Mouse (Mus musculus) forebrain, embryonic 12.5 days (tissue): ENCODE measurements at regions not wholly inside any gene's neighbourhood (a gene's known extent, or its start where the extent isn't known, plus 50 kb on each side); places are given as distances from the start of the nearest gene placed in this dataset.

ENCODE experiments used
- ATAC-seq: fragments of 200-750 bp; cut with Nextera tagmentation; 2 replicates; pipeline ENCODE4 v1.8.0; 2017; ENCODE audit warnings: moderate TSS enrichment; ENCODE audit not compliant: low FRiP score
- H3K27ac ChIP-seq: fragments of 300-500 bp; sonication (generic); 2 replicates; pipeline ENCODE4 v1.5.1; 2016; ENCODE audit warnings: mild to moderate bottlenecking
- H3K27me3 ChIP-seq: fragments of 300-500 bp; sonication (generic); 2 replicates; pipeline ENCODE4 v1.6.1; 2016; ENCODE audit warnings: mild to moderate bottlenecking
- H3K36me3 ChIP-seq: fragments of 300-500 bp; sonication (generic); replicated peaks from 2 replicates; pipeline ENCODE4 v1.6.1; 2016; ENCODE audit warnings: mild to moderate bottlenecking
- H3K4me1 ChIP-seq: fragments of 300-500 bp; sonication (generic); 2 replicates; pipeline ENCODE4 v1.6.1; 2016
- H3K4me2 ChIP-seq: fragments of 300-500 bp; sonication (generic); 2 replicates; pipeline ENCODE4 v1.6.1; 2016; ENCODE audit warnings: mild to moderate bottlenecking, moderate library complexity
- H3K4me3 ChIP-seq: fragments of 300-500 bp; sonication (generic); replicated peaks from 2 replicates; pipeline ENCODE4 v1.5.1; 2016; ENCODE audit warnings: mild to moderate bottlenecking
- H3K9ac ChIP-seq: fragments of 300-500 bp; sonication (generic); 2 replicates; pipeline ENCODE4 v1.6.1; 2016; ENCODE audit warnings: mild to moderate bottlenecking
- H3K9me3 ChIP-seq: fragments of 300-500 bp; sonication (generic); 2 replicates; pipeline ENCODE4 v1.6.1; 2016
- WGBS: fragments of 180-500 bp; shearing (Covaris S2); methylation state at CpG from one replicate; pipeline ENCODE4 v1.1.7; 2016; 5-methylcytosine and 5-hydroxymethylcytosine counted together

DNA sequence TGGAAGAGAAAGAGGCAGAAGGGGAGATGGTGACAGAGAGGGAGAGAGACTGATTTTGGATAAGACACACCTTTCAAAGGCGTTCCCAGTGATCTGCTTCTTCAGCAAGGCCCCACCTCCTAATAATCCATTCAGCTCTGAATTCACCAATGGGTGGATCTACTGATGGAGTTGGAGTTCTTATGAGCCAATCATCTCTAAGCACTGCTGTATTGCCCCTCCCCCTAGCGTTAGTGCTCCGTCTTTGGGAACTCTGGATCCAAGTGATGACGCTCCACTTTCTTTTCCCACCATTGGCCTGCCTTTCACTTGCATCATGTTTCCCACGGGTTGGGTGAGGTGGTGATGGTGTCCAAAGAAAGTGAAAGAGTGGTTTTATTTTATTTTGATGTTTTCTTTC is 87.7 kb upstream of the Lsm14a start:
- Histone ChIP-seq H3K9me3 (no peaks in the 10 kb centered on the region), H3K27ac (no peak overlapping the region), H3K9ac (no peak overlapping the region), H3K4me2 (no peak overlapping the region), H3K4me1 (no peaks in the 10 kb centered on the region), H3K36me3 (no peaks in the 10 kb centered on the region), H3K4me3 (no peak overlapping the region), H3K27me3 (no peaks in the 10 kb centered on the region)
- WGBS, result 76% methylated on average over 5 of the region's 5 CpGs
- no peak for ATAC-seq

DNA sequence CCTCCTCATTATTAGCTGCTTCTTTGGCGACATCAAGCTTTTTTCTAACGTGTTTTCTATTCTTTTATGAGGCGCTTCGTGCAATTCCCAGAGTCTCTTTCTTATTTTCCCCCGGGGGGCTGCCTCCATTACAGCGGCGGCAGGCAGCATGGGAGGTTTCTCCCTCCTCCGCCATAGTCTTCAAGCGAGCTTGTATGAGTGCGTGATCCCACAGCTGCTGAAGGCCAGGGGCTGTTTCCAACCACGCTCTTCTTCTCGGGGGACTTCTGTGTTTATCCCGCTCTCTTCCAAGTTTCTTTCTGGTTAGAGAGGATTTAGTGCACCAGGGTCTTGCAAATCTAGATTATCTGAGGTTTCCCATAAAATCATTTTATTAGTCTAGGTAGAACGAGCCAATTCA is 77.9 kb upstream of the Lsm14a start:
- WGBS, result 31% methylated on average over 14 of the region's 14 CpGs
- H3K27me3 ChIP-seq, result no peaks in the 10 kb centered on the region
- peak overlapping the region; percentile 19 for H3K4me2 ChIP-seq
- no peaks in the 10 kb centered on the region for H3K36me3 ChIP-seq
- no peaks in the 10 kb centered on the region; the same call in 1 of the 2 replicates for H3K4me1 ChIP-seq
- H3K4me3 ChIP-seq, result no peak overlapping the region
- H3K9me3 ChIP-seq, result no peaks in the 10 kb centered on the region
- H3K27ac ChIP-seq, result no peak overlapping the region
- no peak for ATAC-seq
- H3K9ac ChIP-seq, result no peak overlapping the region

DNA sequence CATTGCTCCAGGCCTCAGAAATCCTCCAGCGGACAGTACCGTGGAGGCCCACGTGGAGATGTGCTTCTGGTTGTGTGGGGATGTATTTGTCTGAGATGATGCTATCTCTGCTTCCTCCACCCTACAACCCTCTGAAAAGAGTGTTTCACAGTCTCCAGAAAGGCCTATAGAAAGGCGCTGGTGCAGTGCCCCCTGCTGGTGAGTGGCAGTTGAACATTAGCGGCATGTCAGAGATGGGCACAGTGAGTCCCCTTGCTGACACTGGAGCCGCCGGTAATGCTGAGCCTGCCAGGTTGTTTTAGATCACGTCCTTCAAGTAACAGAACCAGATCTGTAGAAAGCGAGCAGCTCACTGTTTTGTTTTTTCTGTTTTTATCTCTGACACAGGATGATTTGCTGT is 69.0 kb upstream of the Lsm14a start:
- Histone ChIP-seq H3K36me3 (no peaks in the 10 kb centered on the region), H3K4me1 (no peaks in the 10 kb centered on the region), H3K9me3 (no peaks in the 10 kb centered on the region), H3K27me3 (no peaks in the 10 kb centered on the region), H3K27ac (no peak overlapping the region), H3K4me3 (no peak overlapping the region), H3K4me2 (no peak overlapping the region), H3K9ac (no peak overlapping the region)
- WGBS, result 61% methylated on average over 9 of the region's 9 CpGs
- no peak for ATAC-seq

DNA sequence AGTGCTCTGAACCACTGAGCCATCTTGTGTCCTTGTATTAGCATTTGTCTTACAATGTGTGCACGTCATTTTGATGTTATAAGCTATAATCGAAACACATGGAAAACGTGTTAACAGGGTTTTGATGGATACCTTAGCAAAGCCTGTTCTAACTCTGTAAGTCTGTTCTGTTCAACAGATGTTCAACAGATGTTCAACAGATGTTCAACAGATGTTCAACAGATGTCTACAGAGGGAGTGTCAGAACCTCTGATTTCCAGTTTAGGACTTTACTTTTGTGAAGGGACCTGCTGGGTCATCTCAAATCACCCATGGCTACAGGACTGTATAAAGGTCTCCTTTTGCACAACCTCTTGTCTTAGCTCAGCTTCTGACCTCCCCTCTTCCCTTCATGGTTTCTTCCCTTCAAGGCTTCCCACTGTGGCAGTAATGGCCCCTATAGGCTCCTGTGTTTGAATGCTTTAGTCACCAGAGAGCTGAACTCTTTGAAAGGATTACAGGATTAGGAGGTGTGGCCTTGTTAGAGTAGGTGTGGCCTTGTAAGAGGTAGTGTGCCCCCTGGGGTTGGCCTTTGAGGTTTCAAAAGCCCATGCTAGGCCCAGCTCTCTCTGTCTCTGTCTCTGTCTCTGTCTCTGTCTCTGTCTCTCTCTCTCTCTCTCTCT is 66.8 kb upstream of the Lsm14a start:
- no peaks in the 10 kb centered on the region for H3K4me1 ChIP-seq
- no peak for ATAC-seq
- H3K36me3 ChIP-seq, result no peaks in the 10 kb centered on the region
- no peaks in the 10 kb centered on the region for H3K27me3 ChIP-seq
- no peaks in the 10 kb centered on the region for H3K9me3 ChIP-seq
- no peak overlapping the region for H3K27ac ChIP-seq
- 77% methylated on average over 3 of the region's 3 CpGs for WGBS
- no peak overlapping the region for H3K9ac ChIP-seq
- H3K4me3 ChIP-seq, result no peak overlapping the region
- H3K4me2 ChIP-seq, result no peak overlapping the region

DNA sequence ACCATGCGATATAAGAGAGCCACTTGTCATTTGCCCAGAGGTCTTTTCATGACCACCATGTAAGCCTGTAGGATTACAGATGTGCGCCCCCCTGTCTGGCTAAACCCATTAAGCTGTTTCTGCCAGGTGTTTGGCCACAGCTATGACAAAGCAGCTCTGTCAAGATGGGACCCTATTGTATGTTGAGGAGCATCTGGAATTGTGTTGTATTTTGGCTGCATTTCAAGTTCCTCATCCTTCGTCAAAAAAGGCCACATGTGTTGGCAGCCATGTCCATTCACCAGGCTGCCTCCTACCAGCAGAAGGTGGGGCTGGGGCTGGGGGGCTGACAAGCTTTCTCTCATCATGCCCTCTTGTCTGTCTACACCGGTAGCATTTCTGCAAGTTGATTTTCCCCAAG is 65.7 kb upstream of the Lsm14a start:
- H3K9ac ChIP-seq, result no peak overlapping the region
- no peaks in the 10 kb centered on the region for H3K4me1 ChIP-seq
- H3K27me3 ChIP-seq, result no peaks in the 10 kb centered on the region
- whole genome bisulfite sequencing, result 90% methylated on average over 4 of the region's 4 CpGs
- no peak for ATAC-seq
- H3K4me3 ChIP-seq, result no peak overlapping the region
- H3K36me3 ChIP-seq, result no peaks in the 10 kb centered on the region
- no peak overlapping the region for H3K4me2 ChIP-seq
- H3K27ac ChIP-seq, result no peak overlapping the region
- no peaks in the 10 kb centered on the region for H3K9me3 ChIP-seq

DNA sequence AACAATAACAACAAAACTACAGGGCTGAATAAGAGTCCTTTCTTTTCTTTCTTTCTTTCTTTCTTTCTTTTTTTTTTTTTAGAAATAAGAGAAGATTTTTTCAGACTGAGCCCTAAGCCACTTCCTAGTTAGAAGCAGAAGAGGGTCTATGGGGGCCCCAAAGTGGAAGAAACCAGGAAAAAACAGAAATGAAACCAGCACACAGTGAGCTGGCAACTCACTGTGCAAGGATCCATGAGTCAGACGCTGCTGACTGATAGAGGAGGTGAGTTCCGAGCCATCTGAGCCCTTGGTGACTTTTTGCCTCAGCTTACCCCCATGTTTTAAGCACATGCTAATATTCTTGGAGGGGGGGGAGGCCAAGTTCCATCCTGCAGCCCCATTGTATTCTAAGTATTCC is 55.2 kb upstream of the Lsm14a start:
- Histone ChIP-seq H3K9me3 (no peaks in the 10 kb centered on the region), H3K9ac (no peak overlapping the region), H3K4me3 (no peak overlapping the region), H3K4me2 (no peak overlapping the region), H3K36me3 (no peaks in the 10 kb centered on the region), H3K4me1 (no peaks in the 10 kb centered on the region), H3K27me3 (no peaks in the 10 kb centered on the region), H3K27ac (no peak overlapping the region)
- WGBS, result 70% methylated on average over 2 of the region's 2 CpGs
- ATAC-seq, result no peak

DNA sequence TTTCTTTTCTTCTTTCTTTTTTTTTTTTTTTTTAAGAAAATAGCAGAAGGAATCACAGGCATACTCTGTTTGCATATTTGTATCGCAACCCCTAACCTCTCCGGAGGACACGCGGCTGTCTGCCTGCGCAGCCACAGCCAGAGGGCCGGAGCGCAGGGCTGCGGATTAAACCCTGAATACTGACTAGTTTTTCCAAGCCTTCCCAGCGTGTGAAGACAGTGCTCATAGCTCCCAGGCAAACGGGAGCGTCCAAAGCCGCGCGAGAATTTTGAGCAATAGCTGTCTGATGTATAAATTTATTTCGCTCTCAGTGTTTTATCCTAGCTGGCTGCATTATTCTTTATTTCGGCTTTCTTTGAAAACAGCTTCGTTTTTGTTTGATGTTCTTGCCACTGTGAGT is 51.1 kb upstream of the Lsm14a start:
- H3K27ac ChIP-seq, result no peak overlapping the region
- 42% methylated on average over 17 of the region's 17 CpGs for WGBS
- ATAC-seq, result no peak

More for the DNA sequence above, 51.1 kb upstream of the Lsm14a start:
- Histone ChIP-seq H3K4me2 (no peak overlapping the region), H3K36me3 (no peaks in the 10 kb centered on the region), H3K9ac (no peak overlapping the region), H3K27me3 (no peaks in the 10 kb centered on the region), H3K4me3 (no peak overlapping the region), H3K4me1 (no peaks in the 10 kb centered on the region), H3K9me3 (no peaks in the 10 kb centered on the region)
